Mouse (Mus musculus) neural tube, embryonic 13.5 days (tissue): ENCODE measurements around the gene Btbd9. TPM values are rescaled to one million over a fixed set of nuclear protein-coding genes. Genes with fewer than 3 reads are reported as not detected.

ENCODE experiments used
- ATAC-seq: fragments of 200-750 bp; cut with Nextera tagmentation; 2 replicates; pipeline ENCODE4 v1.8.0; 2017; ENCODE audit warnings: low read depth, mild to moderate bottlenecking, moderate TSS enrichment, moderate library complexity
- H3K27ac ChIP-seq: fragments of 300-500 bp; sonication (generic); replicated peaks from 2 replicates; pipeline ENCODE4 v1.5.1; 2015; ENCODE audit warnings: moderate library complexity, mild to moderate bottlenecking, inconsistent platforms
- H3K27me3 ChIP-seq: fragments of 300-500 bp; sonication (generic); 2 replicates; pipeline ENCODE4 v1.6.1; 2015; ENCODE audit warnings: mild to moderate bottlenecking, inconsistent platforms
- H3K36me3 ChIP-seq: fragments of 300-500 bp; sonication (generic); 2 replicates; pipeline ENCODE4 v1.6.1; 2015; ENCODE audit warnings: mild to moderate bottlenecking, inconsistent platforms
- H3K4me1 ChIP-seq: fragments of 300-500 bp; sonication (generic); replicated peaks from 2 replicates; pipeline ENCODE4 v1.6.1; 2015; ENCODE audit warnings: inconsistent platforms
- H3K4me2 ChIP-seq: fragments of 300-500 bp; sonication (generic); 2 replicates; pipeline ENCODE4 v1.6.1; 2015; ENCODE audit warnings: inconsistent platforms, mild to moderate bottlenecking, moderate library complexity
- H3K4me3 ChIP-seq: fragments of 300-500 bp; sonication (generic); 2 replicates; pipeline ENCODE4 v1.5.1; 2015; ENCODE audit warnings: mild to moderate bottlenecking, inconsistent platforms
- H3K9ac ChIP-seq: fragments of 300-500 bp; sonication (generic); 2 replicates; pipeline ENCODE4 v1.6.1; 2015; ENCODE audit warnings: moderate library complexity, mild to moderate bottlenecking, inconsistent platforms
- H3K9me3 ChIP-seq: fragments of 300-500 bp; sonication (generic); 2 replicates; pipeline ENCODE4 v1.6.1; 2016; ENCODE audit warnings: inconsistent platforms
- WGBS: fragments of 180-500 bp; shearing (Covaris S2); methylation state at CpG from one replicate; pipeline ENCODE4 v1.1.7; 2015; 5-methylcytosine and 5-hydroxymethylcytosine counted together
- polyA plus RNA-seq: library from polyadenylated mRNA; unstranded; fragments of >200 nt; fragmentation: Nextera tagmentation; extraction: Ambion mirVana; gene quantifications from 2 replicates; pipeline ENCODE4 v1.2.1, GENCODE M21; 2015

The Btbd9 gene
- polyA plus RNA-seq, 1 experiment from 2014 or later = 122 TPM

GRCm38 (mm10) chr17:30594407-30594806 lies 18.1 kb upstream of the Btbd9 start:
- WGBS = 54% methylated on average over 5 of the region's 5 CpGs
- Histone ChIP-seq H3K9ac (no peak overlapping the region), H3K4me1 (peaks cover 10% of the 10 kb centered on the region), H3K9me3 (no peaks in the 10 kb centered on the region), H3K4me3 (no peak overlapping the region), H3K4me2 (no peak overlapping the region), H3K27ac (0 out of 2 replicates have a peak overlapping the region, but pooled peaks have one; percentile 5), H3K27me3 (no peaks in the 10 kb centered on the region), H3K36me3 (peaks cover 38% of the 10 kb centered on the region)
- no peak for ATAC-seq

- 27% methylated on average over 17 of the region's 17 CpGs for WGBS
- H3K27ac ChIP-seq = no peak overlapping the region
- peak overlapping the region; percentile 35 for H3K4me2 ChIP-seq
- no peaks in the 10 kb centered on the region for H3K9me3 ChIP-seq
- H3K4me3 ChIP-seq = no peak overlapping the region
- peak; percentile 63 for ATAC-seq
- peaks cover 12% of the 10 kb centered on the region for H3K36me3 ChIP-seq
- no peaks in the 10 kb centered on the region for H3K27me3 ChIP-seq
- H3K9ac ChIP-seq = no peak overlapping the region
- H3K4me1 ChIP-seq = peaks cover 10% of the 10 kb centered on the region
Observed at GRCm38 (mm10) chr17:30590417-30591198, 14.3 kb upstream of the Btbd9 start.

- Histone ChIP-seq H3K4me2 (no peak overlapping the region), H3K36me3 (no peaks in the 10 kb centered on the region), H3K4me1 (no peaks in the 10 kb centered on the region), H3K9me3 (no peaks in the 10 kb centered on the region), H3K9ac (no peak overlapping the region), H3K27me3 (no peaks in the 10 kb centered on the region), H3K4me3 (no peak overlapping the region), H3K27ac (no peak overlapping the region)
- ATAC-seq = no peak
- WGBS = 78% methylated on average over 2 of the region's 2 CpGs
Observed at GRCm38 (mm10) chr17:30583258-30584001, 7.1 kb upstream of the Btbd9 start.

- Histone ChIP-seq H3K4me2 (no peak overlapping the region), H3K27ac (no peak overlapping the region), H3K36me3 (no peaks in the 10 kb centered on the region), H3K9ac (no peak overlapping the region), H3K27me3 (no peaks in the 10 kb centered on the region), H3K4me3 (no peak overlapping the region), H3K9me3 (no peaks in the 10 kb centered on the region), H3K4me1 (peaks cover 5% of the 10 kb centered on the region; the same call in 1 of the 2 replicates)
- ATAC-seq = no peak
- 84% methylated on average over 3 of the region's 3 CpGs for WGBS
Observed at GRCm38 (mm10) chr17:30582313-30582712, 6.0 kb upstream of the Btbd9 start.

- Histone ChIP-seq H3K4me2 (no peak overlapping the region), H3K36me3 (no peaks in the 10 kb centered on the region), H3K9me3 (no peaks in the 10 kb centered on the region), H3K9ac (no peak overlapping the region), H3K27ac (no peak overlapping the region), H3K4me1 (peaks cover 13% of the 10 kb centered on the region), H3K27me3 (no peaks in the 10 kb centered on the region), H3K4me3 (no peak overlapping the region)
- no peak for ATAC-seq
- WGBS = 87% methylated on average over 6 of the region's 6 CpGs
Observed at GRCm38 (mm10) chr17:30581201-30581600, 4.9 kb upstream of the Btbd9 start.

GRCm38 (mm10) chr17:30580781-30581180 lies 4.5 kb upstream of the Btbd9 start:
- no peak for ATAC-seq
- WGBS = 74% methylated on average over 1 of the region's 1 CpGs

GRCm38 (mm10) chr17:30576946-30577345 lies 658 bp upstream of the Btbd9 start:
- no peak for ATAC-seq
- peak overlapping the region; percentile 87 for H3K4me2 ChIP-seq
- no peaks in the 10 kb centered on the region for H3K9me3 ChIP-seq
- WGBS = 65% methylated on average over 12 of the region's 12 CpGs
- no peaks in the 10 kb centered on the region for H3K27me3 ChIP-seq
- no peaks in the 10 kb centered on the region for H3K36me3 ChIP-seq
- peak overlapping the region; percentile 95 for H3K27ac ChIP-seq
- H3K4me1 ChIP-seq = peaks cover 32% of the 10 kb centered on the region
- H3K9ac ChIP-seq = peak overlapping the region; percentile 79
- peak overlapping the region; percentile 65 for H3K4me3 ChIP-seq

More at GRCm38 (mm10) chr17:30580781-30581180, 4.5 kb upstream of the Btbd9 start:
- H3K4me1 ChIP-seq = peaks cover 13% of the 10 kb centered on the region
- H3K4me3 ChIP-seq = no peak overlapping the region
- no peak overlapping the region for H3K4me2 ChIP-seq
- H3K36me3 ChIP-seq = no peaks in the 10 kb centered on the region
- no peaks in the 10 kb centered on the region for H3K9me3 ChIP-seq
- no peak overlapping the region for H3K27ac ChIP-seq
- H3K27me3 ChIP-seq = no peaks in the 10 kb centered on the region
- H3K9ac ChIP-seq = no peak overlapping the region

GRCm38 (mm10) chr17:30575121-30575904 lies 975 bp downstream of the Btbd9 start:
- Histone ChIP-seq H3K36me3 (no peaks in the 10 kb centered on the region), H3K9ac (peak overlapping the region; percentile 79), H3K4me2 (peak overlapping the region; percentile 87), H3K27ac (peak overlapping the region; percentile 95), H3K4me1 (peaks cover 32% of the 10 kb centered on the region), H3K9me3 (no peaks in the 10 kb centered on the region), H3K4me3 (peak overlapping the region; percentile 65), H3K27me3 (no peaks in the 10 kb centered on the region)
- WGBS = 7% methylated on average over 35 of the region's 35 CpGs
- ATAC-seq = peak; percentile 34

GRCm38 (mm10) chr17:30574783-30575075 lies 1.6 kb downstream of the Btbd9 start:
- H3K4me3 ChIP-seq = peak overlapping the region; percentile 65
- 78% methylated on average over 8 of the region's 8 CpGs for WGBS

GRCm38 (mm10) chr17:30573990-30574782 lies 2.1 kb downstream of the Btbd9 start:
- H3K27me3 ChIP-seq = no peaks in the 10 kb centered on the region
- no peak overlapping the region for H3K27ac ChIP-seq
- 75% methylated on average over 8 of the region's 8 CpGs for WGBS
- no peaks in the 10 kb centered on the region for H3K9me3 ChIP-seq
- ATAC-seq = no peak
- peak overlapping the region; percentile 87 for H3K4me2 ChIP-seq
- H3K9ac ChIP-seq = 0 out of 2 replicates have a peak overlapping the region, but pooled peaks have one; percentile 4
- H3K4me1 ChIP-seq = peaks cover 32% of the 10 kb centered on the region
- peak overlapping the region; percentile 65; the same call in 1 of the 2 replicates for H3K4me3 ChIP-seq
- no peaks in the 10 kb centered on the region for H3K36me3 ChIP-seq

More at GRCm38 (mm10) chr17:30574783-30575075, 1.6 kb downstream of the Btbd9 start:
- ATAC-seq = no peak
- no peak overlapping the region for H3K27ac ChIP-seq
- peaks cover 32% of the 10 kb centered on the region for H3K4me1 ChIP-seq
- no peaks in the 10 kb centered on the region for H3K9me3 ChIP-seq
- 0 out of 2 replicates have a peak overlapping the region, but pooled peaks have one; percentile 4 for H3K9ac ChIP-seq
- no peaks in the 10 kb centered on the region for H3K36me3 ChIP-seq
- peak overlapping the region; percentile 87 for H3K4me2 ChIP-seq
- H3K27me3 ChIP-seq = no peaks in the 10 kb centered on the region

GRCm38 (mm10) chr17:30570971-30571370 lies 5.3 kb downstream of the Btbd9 start:
- 51% methylated on average over 3 of the region's 3 CpGs for WGBS
- H3K27me3 ChIP-seq = no peaks in the 10 kb centered on the region
- H3K27ac ChIP-seq = no peak overlapping the region
- H3K4me1 ChIP-seq = peaks cover 19% of the 10 kb centered on the region
- no peaks in the 10 kb centered on the region for H3K9me3 ChIP-seq
- H3K4me2 ChIP-seq = no peak overlapping the region
- ATAC-seq = no peak
- H3K36me3 ChIP-seq = no peaks in the 10 kb centered on the region
- no peak overlapping the region for H3K4me3 ChIP-seq
- no peak overlapping the region for H3K9ac ChIP-seq
